Mouse (Mus musculus) cerebellum, adult 2 months (tissue): ENCODE measurements around the gene Rnf144b. TPM values are rescaled to one million over a fixed set of nuclear protein-coding genes. Genes with fewer than 3 reads are reported as not detected.

Source experiments
- DNase-seq, 2 experiments: peaks; one replicate each; pipeline ENCODE4 v3.0.0; 2021
- H3K27ac ChIP-seq: fragments of 200-500 bp; 2 replicates; pipeline ENCODE4 v1.5.1; 2012; ENCODE audit warnings: low read length, control low read depth, inconsistent platforms; ENCODE audit not compliant: insufficient read depth
- H3K27me3 ChIP-seq: fragments of 200-500 bp; 2 replicates; pipeline ENCODE4 v1.6.1; 2012; ENCODE audit warnings: inconsistent platforms, mild to moderate bottlenecking, low read length, moderate library complexity; ENCODE audit not compliant: control insufficient read depth, insufficient read depth
- H3K4me1 ChIP-seq: fragments of 200-500 bp; 2 replicates; pipeline ENCODE4 v1.6.1; 2011; ENCODE audit warnings: low read length; ENCODE audit not compliant: control insufficient read depth, insufficient read depth
- H3K4me3 ChIP-seq: fragments of 200-500 bp; replicated peaks from 2 replicates; pipeline ENCODE3; 2011; ENCODE audit warnings: mild to moderate bottlenecking, low read depth, low read length, control low read depth; ENCODE audit not compliant: insufficient read depth
- CTCF ChIP-seq: fragments of 200-500 bp; IDR thresholded peaks from 2 replicates; pipeline ENCODE4 v1.5.1; 2011; ENCODE audit warnings: low read depth, mild to moderate bottlenecking, control low read depth, low read length, moderate library complexity, borderline replicate concordance; ENCODE audit not compliant: insufficient read depth
- POLR2A ChIP-seq: fragments of 200-500 bp; IDR thresholded peaks from 2 replicates; pipeline ENCODE4 v1.6.1; 2011; ENCODE audit warnings: low read length, control low read depth, borderline replicate concordance; ENCODE audit not compliant: insufficient read depth
- WGBS: fragments of 180-500 bp; shearing (Covaris S2); methylation state at CpG from one replicate; pipeline ENCODE4 v1.1.7; 2018; 5-methylcytosine and 5-hydroxymethylcytosine counted together
- polyA plus RNA-seq: library from polyadenylated mRNA; depleted of rRNA; stranded (reverse); fragments of >200 nt; gene quantifications from 2 replicates; pipeline ENCODE4 v1.2.3, GENCODE M21; 2012

Gene Rnf144b
- polyA plus RNA-seq, 1 experiment: 8.5 TPM

- TF ChIP-seq CTCF (no peak), POLR2A (no peak)
- Histone ChIP-seq H3K27me3 (no peaks in the 10 kb centered on the region), H3K4me1 (no peaks in the 10 kb centered on the region), H3K4me3 (no peak overlapping the region), H3K27ac (no peak overlapping the region)
- 83% methylated on average over 4 of the region's 4 CpGs for WGBS
- no peak for DNase-seq
These were observed 47.6 kb downstream of the Rnf144b start for GRCm38 (mm10) chr13:47170026-47170425.

GRCm38 (mm10) chr13:47170811-47171555, 48.5 kb downstream of the Rnf144b start:
- Histone ChIP-seq H3K27me3 (no peaks in the 10 kb centered on the region), H3K4me1 (no peaks in the 10 kb centered on the region), H3K4me3 (no peak overlapping the region), H3K27ac (no peak overlapping the region)
- WGBS: 82% methylated on average over 13 of the region's 13 CpGs
- no peak for DNase-seq
- no peak for TF ChIP-seq POLR2A
- no peak for TF ChIP-seq CTCF

- no peak for TF ChIP-seq POLR2A
- no peak for TF ChIP-seq CTCF
- Histone ChIP-seq H3K4me1 (no peaks in the 10 kb centered on the region), H3K27ac (no peak overlapping the region), H3K4me3 (no peak overlapping the region), H3K27me3 (no peaks in the 10 kb centered on the region)
- DNase-seq: no peak
- 86% methylated on average over 10 of the region's 10 CpGs for WGBS
These were observed 50.4 kb downstream of the Rnf144b start for GRCm38 (mm10) chr13:47172891-47173290.

- DNase-seq: no peak
- Histone ChIP-seq H3K4me3 (no peak overlapping the region), H3K27ac (no peak overlapping the region), H3K4me1 (no peaks in the 10 kb centered on the region), H3K27me3 (no peaks in the 10 kb centered on the region)
- 26% methylated on average over 8 of the region's 8 CpGs for WGBS
- no peak for TF ChIP-seq POLR2A
- TF ChIP-seq CTCF: no peak
These were observed 55.7 kb downstream of the Rnf144b start for GRCm38 (mm10) chr13:47178182-47178581.

- 90% methylated on average over 7 of the region's 7 CpGs for WGBS
- DNase-seq: no peak
- Histone ChIP-seq H3K27ac (no peak overlapping the region), H3K27me3 (no peaks in the 10 kb centered on the region), H3K4me3 (no peak overlapping the region), H3K4me1 (no peaks in the 10 kb centered on the region)
- no peak for TF ChIP-seq POLR2A
- TF ChIP-seq CTCF: no peak
These were observed 58.3 kb downstream of the Rnf144b start for GRCm38 (mm10) chr13:47180776-47181175.

GRCm38 (mm10) chr13:47182366-47182765, 59.9 kb downstream of the Rnf144b start:
- Histone ChIP-seq H3K27ac (no peak overlapping the region), H3K4me1 (no peaks in the 10 kb centered on the region), H3K27me3 (no peaks in the 10 kb centered on the region), H3K4me3 (no peak overlapping the region)
- DNase-seq: no peak
- 95% methylated on average over 5 of the region's 5 CpGs for WGBS
- TF ChIP-seq CTCF (no peak), POLR2A (no peak)

- TF ChIP-seq POLR2A (no peak), CTCF (no peak)
- Histone ChIP-seq H3K27ac (no peak overlapping the region), H3K4me1 (no peaks in the 10 kb centered on the region), H3K27me3 (no peaks in the 10 kb centered on the region), H3K4me3 (no peak overlapping the region)
- WGBS: 91% methylated on average over 9 of the region's 9 CpGs
- no peak for DNase-seq
These were observed 60.7 kb downstream of the Rnf144b start for GRCm38 (mm10) chr13:47183033-47183730.

- WGBS: 72% methylated on average over 9 of the region's 9 CpGs
- DNase-seq: no peak
- TF ChIP-seq CTCF (no peak), POLR2A (no peak)
- H3K27me3 ChIP-seq: no peaks in the 10 kb centered on the region
- H3K4me3 ChIP-seq: no peak overlapping the region
- no peak overlapping the region for H3K27ac ChIP-seq
- no peaks in the 10 kb centered on the region for H3K4me1 ChIP-seq
These were observed 61.3 kb downstream of the Rnf144b start for GRCm38 (mm10) chr13:47183771-47184170.
